Mouse (Mus musculus) forebrain, embryonic 12.5 days (tissue): ENCODE results near the gene Pmvk. TPM values are rescaled to one million over a fixed set of nuclear protein-coding genes. Genes with fewer than 3 reads are reported as not detected.
A peak's percentile ranks its signal among the peaks of the same experiment; 100 is the strongest.
"Not testable (repeated sequence)": the region's sequence is repeated elsewhere in the genome, so short reads cannot be mapped to it uniquely, and the experiment has no call there.

Experiments
- ATAC-seq: fragments of 200-750 bp; cut with Nextera tagmentation; 2 replicates; pipeline ENCODE4 v1.8.0; 2017; ENCODE audit warnings: moderate TSS enrichment; ENCODE audit not compliant: low FRiP score
- H3K27ac ChIP-seq: fragments of 300-500 bp; sonication (generic); 2 replicates; pipeline ENCODE4 v1.5.1; 2016; ENCODE audit warnings: mild to moderate bottlenecking
- H3K27me3 ChIP-seq: fragments of 300-500 bp; sonication (generic); 2 replicates; pipeline ENCODE4 v1.6.1; 2016; ENCODE audit warnings: mild to moderate bottlenecking
- H3K36me3 ChIP-seq: fragments of 300-500 bp; sonication (generic); replicated peaks from 2 replicates; pipeline ENCODE4 v1.6.1; 2016; ENCODE audit warnings: mild to moderate bottlenecking
- H3K4me1 ChIP-seq: fragments of 300-500 bp; sonication (generic); 2 replicates; pipeline ENCODE4 v1.6.1; 2016
- H3K4me2 ChIP-seq: fragments of 300-500 bp; sonication (generic); 2 replicates; pipeline ENCODE4 v1.6.1; 2016; ENCODE audit warnings: mild to moderate bottlenecking, moderate library complexity
- H3K4me3 ChIP-seq: fragments of 300-500 bp; sonication (generic); replicated peaks from 2 replicates; pipeline ENCODE4 v1.5.1; 2016; ENCODE audit warnings: mild to moderate bottlenecking
- H3K9ac ChIP-seq: fragments of 300-500 bp; sonication (generic); 2 replicates; pipeline ENCODE4 v1.6.1; 2016; ENCODE audit warnings: mild to moderate bottlenecking
- H3K9me3 ChIP-seq: fragments of 300-500 bp; sonication (generic); 2 replicates; pipeline ENCODE4 v1.6.1; 2016
- WGBS: fragments of 180-500 bp; shearing (Covaris S2); methylation state at CpG from one replicate; pipeline ENCODE4 v1.1.7; 2016; 5-methylcytosine and 5-hydroxymethylcytosine counted together
- polyA plus RNA-seq: library from polyadenylated mRNA; unstranded; fragments of >200 nt; fragmentation: Nextera tagmentation; extraction: Ambion mirVana; gene quantifications from 2 replicates; pipeline ENCODE4 v1.2.1, GENCODE M21; 2016

The Pmvk gene
- polyA plus RNA-seq, 1 experiment from 2014 or later = 66.1 TPM

- Histone ChIP-seq H3K36me3 (peaks cover 26% of the 10 kb centered on the region), H3K9me3 (no peaks in the 10 kb centered on the region), H3K4me1 (peaks cover 53% of the 10 kb centered on the region), H3K27me3 (no peaks in the 10 kb centered on the region), H3K27ac (peak overlapping the region; percentile 93), H3K9ac (peak overlapping the region; percentile 71), H3K4me3 (peak overlapping the region; percentile 59), H3K4me2 (peak overlapping the region; percentile 93)
- ATAC-seq = no peak
- 7% methylated on average over 9 of the region's 9 CpGs for WGBS
Observed at GRCm38 (mm10) chr3:89419571-89419970, 34.8 kb upstream of the Pmvk start.

- no peaks in the 10 kb centered on the region for H3K27me3 ChIP-seq
- peak overlapping the region; percentile 93; the same call in 1 of the 2 replicates for H3K27ac ChIP-seq
- peaks cover 26% of the 10 kb centered on the region for H3K36me3 ChIP-seq
- H3K9me3 ChIP-seq = no peaks in the 10 kb centered on the region
- WGBS = 32% methylated on average over 3 of the region's 3 CpGs
- peak overlapping the region; percentile 59 for H3K4me3 ChIP-seq
- H3K4me2 ChIP-seq = peak overlapping the region; percentile 93
- ATAC-seq = no peak
- peak overlapping the region; percentile 71; the same call in 1 of the 2 replicates for H3K9ac ChIP-seq
- peaks cover 53% of the 10 kb centered on the region for H3K4me1 ChIP-seq
Observed at GRCm38 (mm10) chr3:89419981-89420380, 34.4 kb upstream of the Pmvk start.

- no peaks in the 10 kb centered on the region for H3K9me3 ChIP-seq
- H3K4me2 ChIP-seq = peak overlapping the region; percentile 60; the same call in 1 of the 2 replicates
- H3K27ac ChIP-seq = peak overlapping the region; percentile 65; the same call in 1 of the 2 replicates
- H3K27me3 ChIP-seq = no peaks in the 10 kb centered on the region
- H3K9ac ChIP-seq = no peak overlapping the region
- WGBS = 73% methylated on average over 2 of the region's 2 CpGs
- ATAC-seq = no peak
- H3K36me3 ChIP-seq = peaks cover 24% of the 10 kb centered on the region
- peaks cover 53% of the 10 kb centered on the region for H3K4me1 ChIP-seq
- H3K4me3 ChIP-seq = no peak overlapping the region
Observed at GRCm38 (mm10) chr3:89420421-89420820, 33.9 kb upstream of the Pmvk start.

GRCm38 (mm10) chr3:89421002-89421774 is 33.2 kb upstream of the Pmvk start:
- peaks cover 52% of the 10 kb centered on the region for H3K4me1 ChIP-seq
- no peaks in the 10 kb centered on the region for H3K9me3 ChIP-seq
- H3K4me3 ChIP-seq = peak overlapping the region; percentile 37
- peak overlapping the region; percentile 60 for H3K4me2 ChIP-seq
- 4% methylated on average over 11 of the region's 11 CpGs for WGBS
- peaks cover 16% of the 10 kb centered on the region for H3K36me3 ChIP-seq
- H3K27me3 ChIP-seq = no peaks in the 10 kb centered on the region
- peak overlapping the region; percentile 65 for H3K27ac ChIP-seq
- peak overlapping the region; percentile 65 for H3K9ac ChIP-seq
- peak; percentile 22; the same call in 1 of the 2 replicates for ATAC-seq

GRCm38 (mm10) chr3:89421810-89422473 is 32.4 kb upstream of the Pmvk start:
- H3K27me3 ChIP-seq = no peaks in the 10 kb centered on the region
- peak overlapping the region; percentile 65 for H3K27ac ChIP-seq
- ATAC-seq = no peak
- peak overlapping the region; percentile 65 for H3K9ac ChIP-seq
- no peaks in the 10 kb centered on the region for H3K9me3 ChIP-seq
- peak overlapping the region; percentile 60 for H3K4me2 ChIP-seq
- WGBS = 6% methylated on average over 22 of the region's 22 CpGs
- peak overlapping the region; percentile 37 for H3K4me3 ChIP-seq
- H3K36me3 ChIP-seq = peaks cover 17% of the 10 kb centered on the region
- H3K4me1 ChIP-seq = peaks cover 44% of the 10 kb centered on the region

- peak overlapping the region; percentile 37; the same call in 1 of the 2 replicates for H3K4me3 ChIP-seq
- WGBS = 76% methylated on average over 6 of the region's 6 CpGs
- H3K9me3 ChIP-seq = no peaks in the 10 kb centered on the region
- H3K27me3 ChIP-seq = no peaks in the 10 kb centered on the region
- no peak for ATAC-seq
- H3K4me2 ChIP-seq = peak overlapping the region; percentile 60; the same call in 1 of the 2 replicates
- H3K27ac ChIP-seq = no peak overlapping the region
- H3K9ac ChIP-seq = peak overlapping the region; percentile 65; the same call in 1 of the 2 replicates
- H3K36me3 ChIP-seq = peaks cover 24% of the 10 kb centered on the region
- H3K4me1 ChIP-seq = peaks cover 40% of the 10 kb centered on the region
Observed at GRCm38 (mm10) chr3:89422556-89423205, 31.7 kb upstream of the Pmvk start.

GRCm38 (mm10) chr3:89424416-89425140 is 29.8 kb upstream of the Pmvk start:
- no peak overlapping the region for H3K9ac ChIP-seq
- no peak overlapping the region for H3K27ac ChIP-seq
- H3K27me3 ChIP-seq = no peaks in the 10 kb centered on the region
- ATAC-seq = no peak
- 95% methylated on average over 5 of the region's 5 CpGs for WGBS
- H3K4me2 ChIP-seq = no peak overlapping the region
- H3K4me3 ChIP-seq = no peak overlapping the region
- H3K4me1 ChIP-seq = peaks cover 34% of the 10 kb centered on the region
- peaks cover 24% of the 10 kb centered on the region for H3K36me3 ChIP-seq
- no peaks in the 10 kb centered on the region for H3K9me3 ChIP-seq

GRCm38 (mm10) chr3:89425141-89425525 is 29.2 kb upstream of the Pmvk start:
- Histone ChIP-seq H3K4me2 (no peak overlapping the region), H3K9ac (no peak overlapping the region), H3K27me3 (no peaks in the 10 kb centered on the region), H3K4me3 (no peak overlapping the region), H3K36me3 (peaks cover 24% of the 10 kb centered on the region), H3K4me1 (peaks cover 29% of the 10 kb centered on the region), H3K27ac (no peak overlapping the region), H3K9me3 (no peaks in the 10 kb centered on the region)
- no peak for ATAC-seq
- WGBS = 88% methylated on average over 5 of the region's 5 CpGs

GRCm38 (mm10) chr3:89425876-89426275 is 28.5 kb upstream of the Pmvk start:
- no peak for ATAC-seq
- no peak overlapping the region for H3K4me2 ChIP-seq
- peaks cover 24% of the 10 kb centered on the region for H3K36me3 ChIP-seq
- H3K27ac ChIP-seq = no peak overlapping the region
- H3K27me3 ChIP-seq = no peaks in the 10 kb centered on the region
- no peak overlapping the region for H3K9ac ChIP-seq
- peaks cover 29% of the 10 kb centered on the region for H3K4me1 ChIP-seq
- H3K9me3 ChIP-seq = no peaks in the 10 kb centered on the region
- H3K4me3 ChIP-seq = no peak overlapping the region
- 89% methylated on average over 4 of the region's 4 CpGs for WGBS

GRCm38 (mm10) chr3:89429021-89429420 is 25.3 kb upstream of the Pmvk start:
- not testable (repeated sequence) for H3K9ac ChIP-seq

GRCm38 (mm10) chr3:89430171-89431159 is 23.9 kb upstream of the Pmvk start, which contains the start of gene Pygo2:
Gene Pygo2 (plus strand): TSS chr3:89430214.
- ATAC-seq = peak; percentile 98
- H3K4me3 ChIP-seq = peak within 1 kb of the TSS; percentile 97
- H3K9ac ChIP-seq = peak within 1 kb of the TSS; percentile 99
- peaks cover 37% of the 10 kb centered on the region for H3K36me3 ChIP-seq
- no peaks in the 10 kb centered on the region for H3K9me3 ChIP-seq
- WGBS = 3% methylated on average over 64 of the region's 68 CpGs
- peak within 1 kb of the TSS; percentile 87 for H3K4me2 ChIP-seq
- H3K27ac ChIP-seq = peak within 1 kb of the TSS; percentile 89
- peaks cover 24% of the 10 kb centered on the region for H3K4me1 ChIP-seq
- H3K27me3 ChIP-seq = no peaks in the 10 kb centered on the region

More at GRCm38 (mm10) chr3:89429021-89429420, 25.3 kb upstream of the Pmvk start:
- H3K4me2 ChIP-seq, H3K27ac ChIP-seq, H3K9me3 ChIP-seq, H3K27me3 ChIP-seq, H3K4me3 ChIP-seq, ATAC-seq: not testable (repeated sequence)
- Histone ChIP-seq H3K36me3 (peaks cover 41% of the 10 kb centered on the region), H3K4me1 (peaks cover 14% of the 10 kb centered on the region)
- WGBS = 94% methylated on average over 7 of the region's 7 CpGs
